Mouse (Mus musculus): Measurements from ENCODE around the gene Cdk14.

Gene Cdk14

DNA sequence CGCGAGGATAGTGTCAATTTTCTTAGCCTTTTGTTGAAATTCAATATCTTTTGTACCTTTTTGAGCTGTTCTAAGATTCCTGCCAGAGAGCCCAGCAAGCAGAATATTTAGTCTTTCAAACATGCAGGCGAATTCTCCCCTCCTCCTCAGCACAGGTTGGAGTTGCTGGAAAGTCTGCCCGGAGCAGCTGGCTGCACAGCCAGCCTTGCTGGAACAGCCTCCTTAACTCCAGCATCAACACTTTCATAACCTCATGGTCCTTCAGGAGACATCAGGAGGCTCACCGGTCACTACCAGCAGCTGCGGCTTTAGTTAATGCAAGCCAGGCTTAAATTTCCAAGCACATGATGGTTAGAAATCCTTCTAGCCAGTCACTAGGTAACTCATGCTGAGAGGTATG is 105.8 kb downstream of the Cdk14 start:
- no peak for DNase-seq (ENCODE audit: low spot score in 2 of 2)

DNA sequence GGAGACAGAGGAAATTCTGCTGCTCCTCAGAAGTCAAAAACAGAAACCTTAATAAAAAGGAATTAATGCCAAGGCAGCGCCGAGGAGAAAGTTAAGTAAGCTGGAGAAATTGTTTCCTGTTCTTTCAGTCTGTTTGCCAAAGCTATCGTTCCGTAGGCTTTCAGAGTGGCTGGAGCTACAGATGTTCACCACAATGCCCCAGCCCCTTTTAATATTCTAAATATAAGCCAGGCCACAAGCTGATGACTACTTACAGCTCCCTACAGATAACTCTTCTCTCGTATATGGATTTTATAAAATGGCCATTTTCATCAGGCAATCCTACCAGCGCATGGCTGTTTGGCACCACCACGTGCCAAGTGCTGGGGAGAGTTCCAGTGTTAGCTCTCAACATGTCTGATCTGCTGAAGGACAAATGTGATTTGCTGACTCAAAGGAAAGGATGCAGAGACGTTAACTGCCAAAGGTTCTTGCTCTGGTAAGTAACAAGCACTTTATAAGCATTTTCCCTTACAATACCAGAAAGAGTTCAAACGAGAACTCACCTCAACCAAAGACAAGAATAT is 106.8 kb downstream of the Cdk14 start:
- DNase-seq (ENCODE audit: low spot score in 2 of 2), result no peak

DNA sequence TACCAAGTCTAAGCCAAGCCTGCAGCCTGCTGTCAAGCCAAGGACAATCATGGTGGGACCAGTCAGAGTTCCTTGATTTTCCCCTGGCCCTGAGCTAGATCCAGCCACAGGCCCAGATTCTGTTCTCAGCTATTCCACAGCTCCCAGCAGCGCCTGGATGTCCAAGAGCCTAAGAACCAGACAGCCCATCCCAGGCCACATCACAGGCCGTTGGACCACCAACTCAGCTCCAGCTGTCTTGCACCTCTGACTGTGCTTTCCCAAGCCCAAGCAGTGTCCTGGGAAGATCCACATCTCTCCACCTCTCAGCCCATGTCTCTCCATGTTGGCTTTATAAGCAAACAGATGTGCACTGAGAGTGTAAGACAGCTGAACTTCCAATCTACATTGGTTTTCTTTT is 114.8 kb downstream of the Cdk14 start:
- DNase-seq (ENCODE audit: low spot score in 2 of 2), result no peak

DNA sequence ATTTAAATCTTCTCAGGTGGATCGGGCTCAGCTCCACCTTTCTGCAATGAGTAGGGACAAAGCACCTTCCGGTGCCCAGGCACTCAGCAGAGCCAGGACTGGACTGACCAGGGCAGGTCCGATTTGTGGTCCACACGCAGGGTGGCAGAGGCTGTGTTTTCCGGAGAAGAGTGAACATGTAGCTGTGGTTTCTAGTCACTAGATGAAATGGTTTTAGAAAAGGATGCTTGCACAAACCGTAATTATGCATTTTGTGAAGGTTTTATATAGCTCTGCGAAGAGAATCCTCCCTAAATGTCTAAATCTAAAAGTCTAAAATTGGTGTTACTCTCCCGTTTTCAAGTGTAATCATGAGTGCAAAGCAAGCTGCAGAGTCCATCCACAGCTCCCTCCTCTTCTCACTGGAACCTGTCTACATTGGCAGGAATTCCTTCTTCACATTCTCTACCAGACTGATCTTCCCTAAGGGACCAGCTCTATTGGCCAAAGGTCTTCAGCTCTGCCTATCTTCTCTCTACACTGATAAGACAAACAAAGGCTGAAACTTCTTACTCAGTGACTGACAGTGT is 116.9 kb downstream of the Cdk14 start:
- DNase-seq (ENCODE audit: low spot score in 2 of 2), result no peak

DNA sequence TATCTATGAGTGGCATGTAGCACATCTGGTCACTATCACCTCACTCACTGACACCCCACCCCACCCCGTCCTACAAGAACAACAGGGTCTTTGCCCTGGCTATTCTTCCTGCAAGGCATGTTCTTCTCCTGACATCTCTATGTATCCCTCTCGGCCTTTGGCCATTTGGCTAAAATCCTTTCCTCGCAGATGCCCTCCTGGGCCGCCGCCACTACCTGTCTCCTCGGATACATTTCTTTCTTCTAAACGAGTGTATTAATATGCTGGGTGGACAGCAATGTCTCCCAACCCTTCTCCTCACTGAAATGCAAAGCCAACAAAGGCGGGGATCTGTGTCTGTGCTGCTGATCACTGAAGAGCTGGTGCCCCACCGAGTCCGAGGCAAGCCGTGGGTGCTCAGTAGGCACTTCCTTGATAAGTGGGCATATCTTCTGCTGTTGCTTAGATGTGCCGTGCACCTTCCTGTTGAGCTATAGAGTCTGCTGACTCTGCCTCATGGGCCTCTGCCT is 118.5 kb downstream of the Cdk14 start:
- DNase-seq (ENCODE audit: low spot score in 2 of 2), result no peak

GRCm38 (mm10) chr5:5300998-5301397 is 119.1 kb downstream of the Cdk14 start:
- no peak for DNase-seq (ENCODE audit: low spot score in 2 of 2)

GRCm38 (mm10) chr5:5300290-5300689 is 119.8 kb downstream of the Cdk14 start:
- no peak for DNase-seq (ENCODE audit: low spot score in 2 of 2)

DNA sequence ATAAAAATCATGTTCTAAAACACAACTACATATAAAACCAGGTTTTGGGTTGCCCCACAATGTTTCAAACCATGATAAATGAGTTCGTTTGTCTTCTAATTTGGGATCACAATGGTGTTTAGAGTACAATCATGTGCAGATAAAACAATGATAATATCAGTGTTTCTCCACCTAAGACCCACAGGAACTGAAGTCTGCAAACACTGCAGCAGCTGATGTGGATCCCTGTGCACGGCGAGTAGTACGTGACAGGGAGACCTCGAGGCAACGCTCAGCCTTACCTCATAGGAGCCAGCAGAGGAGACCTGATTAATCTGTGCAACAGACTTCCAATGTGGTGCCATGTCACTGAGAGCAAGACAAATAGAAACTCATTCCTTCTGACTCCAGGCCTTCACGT is 122.9 kb downstream of the Cdk14 start:
- no peak for DNase-seq (ENCODE audit: low spot score in 2 of 2)

DNA sequence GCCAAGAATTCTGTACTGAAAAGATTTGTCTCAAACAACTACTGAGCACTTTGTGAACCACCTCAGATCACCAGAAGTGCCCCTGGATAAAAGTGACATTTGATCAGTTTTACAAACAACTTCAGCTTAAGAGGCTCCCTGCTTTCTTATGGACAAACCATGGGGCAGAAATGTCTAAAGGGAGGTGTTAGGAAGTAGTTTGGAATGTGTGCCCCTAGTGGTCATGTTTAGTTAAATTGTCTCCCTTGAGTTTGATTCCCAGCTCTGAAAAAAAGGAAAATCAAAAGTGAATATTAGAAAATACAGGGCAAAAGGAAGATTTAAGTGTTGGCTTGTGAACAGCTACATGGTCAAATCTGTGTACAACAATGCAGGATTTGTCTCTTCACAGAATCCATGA is 123.3 kb downstream of the Cdk14 start:
- DNase-seq (ENCODE audit: low spot score in 2 of 2), result no peak

- DNase-seq (ENCODE audit: low spot score in 2 of 2), result no peak
Observed at GRCm38 (mm10) chr5:5292830-5293542, 127.1 kb downstream of the Cdk14 start.

GRCm38 (mm10) chr5:5291321-5291991 is 128.7 kb downstream of the Cdk14 start:
- no peak for DNase-seq (ENCODE audit: low spot score in 2 of 2)

DNA sequence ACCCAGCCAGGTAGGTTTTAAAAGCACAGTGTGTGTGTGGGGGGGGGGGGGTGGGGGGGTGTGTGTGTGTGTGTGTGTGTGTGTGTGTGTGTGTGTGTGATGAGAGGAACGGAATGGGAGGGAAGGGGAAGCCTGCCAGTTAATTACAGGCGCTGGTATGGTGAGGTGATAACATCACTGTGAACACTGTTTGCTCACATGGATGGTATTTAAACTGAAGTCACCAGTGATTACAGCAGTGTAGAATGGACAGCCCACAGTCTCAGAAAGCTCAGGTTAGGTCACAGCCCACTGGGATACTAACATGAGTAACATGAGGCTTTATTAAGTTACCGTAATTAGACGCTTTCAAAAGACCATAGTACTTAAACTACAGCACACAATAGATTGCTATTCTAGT is 129.4 kb downstream of the Cdk14 start:
- no peak for DNase-seq (ENCODE audit: low spot score in 2 of 2)

- DNase-seq (ENCODE audit: low spot score in 2 of 2), result no peak
Observed at GRCm38 (mm10) chr5:5285876-5286275, 134.2 kb downstream of the Cdk14 start.

- no peak for DNase-seq (ENCODE audit: low spot score in 2 of 2)
Observed at GRCm38 (mm10) chr5:5284531-5284930, 135.6 kb downstream of the Cdk14 start.

- no peak for DNase-seq (ENCODE audit: low spot score in 2 of 2)
Observed at GRCm38 (mm10) chr5:5283756-5284430, 136.2 kb downstream of the Cdk14 start.

DNA sequence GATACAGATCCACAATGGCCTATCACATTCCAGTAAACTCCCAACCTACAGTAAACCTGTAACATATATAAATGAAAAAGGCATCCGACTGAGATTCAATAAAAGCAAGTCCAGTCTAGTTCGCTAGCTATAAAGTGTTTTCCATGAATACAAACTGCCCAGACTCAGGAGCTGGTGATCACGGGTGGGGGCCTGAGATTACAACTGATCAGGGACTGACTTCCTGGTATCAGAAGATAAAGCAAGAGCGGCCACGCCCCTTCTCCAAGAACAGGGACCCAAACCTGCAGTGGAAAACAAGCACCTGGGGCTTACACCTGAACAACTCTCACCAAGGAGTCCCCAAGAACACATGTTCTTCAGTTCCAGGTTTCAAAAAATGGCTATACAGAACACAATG is 137.7 kb downstream of the Cdk14 start:
- no peak for DNase-seq (ENCODE audit: low spot score in 2 of 2)

DNA sequence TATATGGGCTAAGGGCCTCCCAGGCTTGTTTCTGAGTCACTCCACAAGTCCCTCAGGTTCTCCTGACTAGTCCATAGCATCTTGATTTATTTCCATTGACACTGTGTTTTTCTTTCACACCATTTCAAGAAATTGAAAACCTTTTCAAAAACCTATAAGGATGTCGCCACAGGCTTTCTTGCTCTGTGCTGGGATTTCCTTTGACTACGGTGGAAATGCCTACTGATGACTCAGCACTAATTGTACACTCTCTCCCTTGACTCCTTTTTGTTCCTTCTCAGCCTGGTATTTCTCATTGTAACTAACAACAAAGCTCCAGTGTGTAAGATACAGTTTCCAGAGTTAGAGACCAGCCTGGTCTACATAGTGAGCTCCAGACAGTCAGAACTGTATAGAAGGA is 144.8 kb downstream of the Cdk14 start:
- no peak for DNase-seq (ENCODE audit: low spot score in 2 of 2)

GRCm38 (mm10) chr5:5274318-5274717 is 145.8 kb downstream of the Cdk14 start:
- no peak for DNase-seq (ENCODE audit: low spot score in 2 of 2)

DNA sequence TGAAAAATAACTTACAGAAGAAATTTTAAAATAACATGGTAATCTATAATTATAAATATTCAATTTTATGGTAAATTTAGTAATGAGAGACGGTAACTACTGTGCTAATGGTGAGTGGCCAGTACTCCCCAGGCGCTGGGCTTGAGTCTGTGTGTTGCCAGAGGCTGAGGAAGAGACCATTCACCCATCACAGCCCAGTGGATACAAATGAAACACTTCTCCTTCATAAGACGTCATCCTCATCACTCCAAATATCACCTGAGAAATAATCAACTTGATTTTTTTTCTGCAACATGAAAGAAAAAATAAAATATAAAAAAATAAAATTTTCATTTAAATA is 153.4 kb downstream of the Cdk14 start:
- no peak for DNase-seq (ENCODE audit: low spot score in 2 of 2)

GRCm38 (mm10) chr5:5265861-5266786 is 154.0 kb downstream of the Cdk14 start:
- peak in 1 of 2 experiments; percentile 17 for DNase-seq (ENCODE audit: low spot score in 2 of 2)

- no peak for DNase-seq (ENCODE audit: low spot score in 2 of 2)
Observed at GRCm38 (mm10) chr5:5265401-5265841, 154.7 kb downstream of the Cdk14 start.

Data from spleen, postnatal 14 days (tissue).